Mouse (Mus musculus) erythroblast, embryonic 14.5 days (primary cell): Measurements from ENCODE around the gene Olfr700.

Experiments
- GATA1 ChIP-seq: IDR thresholded peaks from 2 replicates; pipeline ENCODE4 v1.6.1; 2012; ENCODE audit warnings: low read length, inconsistent platforms, mixed read lengths
- TAL1 ChIP-seq: IDR thresholded peaks from 3 replicates; pipeline ENCODE4 v1.6.1; 2012; ENCODE audit warnings: low read length, inconsistent platforms, mixed read lengths

GRCm38 (mm10) chr7:106813829-106814228 lies 5.2 kb upstream of the Olfr700 start, which contains the start of gene Olfr701:
- TF ChIP-seq GATA1: no peak
- no peak for TF ChIP-seq TAL1
